Mouse (Mus musculus) colon, adult 2 months (tissue): ENCODE data around the gene C1qbp. TPM values are rescaled to one million over a fixed set of nuclear protein-coding genes. Genes with fewer than 3 reads are reported as not detected.

Experiments
- polyA plus RNA-seq: library from polyadenylated mRNA; depleted of rRNA; stranded (reverse); fragments of >200 nt; gene quantifications from 2 replicates; pipeline ENCODE4 v1.2.3, GENCODE M21; 2012; rRNA removed

The C1qbp gene
- polyA plus RNA-seq = 169 and 185 TPM in 2 replicates

DNA sequence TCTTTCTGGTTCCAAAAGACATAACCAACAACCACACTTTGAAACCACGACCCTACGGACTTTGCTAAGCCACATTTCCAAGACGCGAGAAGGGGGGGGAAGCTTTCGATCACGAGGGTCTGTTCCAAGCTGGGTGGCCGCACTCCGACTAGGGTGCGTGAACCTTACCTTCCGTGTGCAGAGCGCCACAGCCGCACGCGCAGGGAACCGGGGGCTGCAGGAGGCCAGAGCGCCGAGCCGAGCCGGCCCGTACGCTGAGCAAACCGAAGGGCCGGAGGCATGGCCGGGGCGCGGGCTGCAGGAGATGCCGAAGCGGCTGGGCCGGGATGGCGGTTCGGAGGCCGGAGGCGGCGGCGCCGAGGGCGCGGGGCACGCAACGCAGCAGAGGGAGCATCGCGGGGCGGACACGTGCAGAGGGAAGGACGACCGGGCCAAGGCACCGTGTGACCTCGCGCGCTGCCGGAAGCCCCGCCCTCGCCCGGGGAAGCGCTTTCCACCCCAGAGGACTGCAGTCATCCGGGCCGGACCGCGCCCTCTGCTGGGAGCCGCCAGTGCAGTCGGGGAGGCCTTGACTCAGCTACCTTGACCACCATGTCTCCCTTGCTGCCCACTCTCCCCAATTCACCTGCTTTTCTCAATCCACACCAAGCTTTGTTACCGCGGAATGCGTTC, at the start of gene C1qbp:
Gene C1qbp (minus strand): TSS at position 470 of the 672 bp plus-strand sequence.

DNA sequence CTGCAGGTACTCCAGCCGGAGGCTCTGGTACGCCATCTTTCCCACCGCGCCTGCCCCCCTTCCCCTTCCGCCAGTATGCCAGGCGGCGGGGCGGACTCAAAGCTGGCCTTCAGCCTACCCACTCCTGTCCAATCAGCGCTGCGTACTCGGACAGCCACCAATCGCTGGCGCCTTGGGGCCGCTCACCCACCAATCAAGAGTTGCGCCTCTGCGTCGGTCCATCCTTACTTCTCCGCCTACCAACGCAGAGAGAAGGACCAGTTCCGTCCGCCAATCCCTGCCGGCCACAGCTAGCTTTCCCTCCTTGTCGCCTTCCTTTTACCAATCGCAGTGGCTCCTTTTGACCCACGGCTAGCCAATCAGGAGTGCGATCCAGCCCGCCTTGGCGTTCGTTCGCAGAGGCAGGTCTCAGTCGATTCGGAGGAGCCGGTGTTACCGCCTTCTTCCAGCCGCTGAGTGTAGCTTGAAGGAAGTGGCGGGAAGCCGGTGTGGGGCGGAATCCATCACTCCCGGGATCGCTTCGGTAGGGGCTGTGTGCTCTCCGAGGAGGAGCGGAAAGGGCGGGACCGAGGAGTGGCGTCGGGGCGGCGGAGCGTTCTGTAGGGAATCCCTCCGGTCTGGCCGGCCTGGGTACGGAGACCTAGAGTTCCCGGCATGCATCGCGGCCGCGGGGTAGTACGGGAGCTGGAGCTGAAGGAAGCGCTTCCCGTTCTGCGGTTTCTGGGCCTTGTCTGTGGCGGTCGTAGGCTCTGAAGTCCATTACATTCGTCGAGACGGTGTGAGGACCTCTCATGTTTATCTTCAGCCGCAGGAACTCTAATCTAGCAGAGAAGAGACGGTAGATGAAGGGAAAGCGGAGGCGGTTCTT, 36.6 kb upstream of the C1qbp start, which contains the start of the genes Mis12 and Derl2:
Gene Mis12 (plus strand): TSS at position 411 of the 868 bp plus-strand sequence.
Gene Derl2 (minus strand): TSS at position 641 of the 868 bp plus-strand sequence.

DNA sequence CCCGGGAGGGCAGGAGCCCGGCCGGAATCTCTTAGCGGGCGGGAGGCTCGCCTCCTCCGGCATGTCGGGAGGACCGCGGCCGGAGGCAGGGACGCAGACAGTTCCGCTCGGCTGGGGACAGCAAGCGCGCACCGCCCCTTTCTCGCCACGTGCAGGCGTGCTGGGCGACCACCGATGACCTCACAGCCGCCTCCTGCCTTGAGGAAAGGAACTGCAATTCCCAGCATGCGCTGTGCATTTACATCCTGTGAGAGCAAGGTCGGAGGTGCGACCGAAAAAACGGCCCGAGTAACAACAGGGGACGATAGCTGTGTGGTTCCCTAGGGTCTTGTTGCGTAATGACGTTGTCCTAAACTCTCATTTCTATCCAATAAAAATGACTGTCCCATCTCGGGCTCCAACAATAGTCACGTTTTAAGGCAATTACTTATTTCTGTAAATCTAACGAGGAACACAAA, 21.5 kb upstream of the C1qbp start, which contains the start of gene Dhx33:
Gene Dhx33 (minus strand): TSS at position 122 of the 458 bp plus-strand sequence.

DNA sequence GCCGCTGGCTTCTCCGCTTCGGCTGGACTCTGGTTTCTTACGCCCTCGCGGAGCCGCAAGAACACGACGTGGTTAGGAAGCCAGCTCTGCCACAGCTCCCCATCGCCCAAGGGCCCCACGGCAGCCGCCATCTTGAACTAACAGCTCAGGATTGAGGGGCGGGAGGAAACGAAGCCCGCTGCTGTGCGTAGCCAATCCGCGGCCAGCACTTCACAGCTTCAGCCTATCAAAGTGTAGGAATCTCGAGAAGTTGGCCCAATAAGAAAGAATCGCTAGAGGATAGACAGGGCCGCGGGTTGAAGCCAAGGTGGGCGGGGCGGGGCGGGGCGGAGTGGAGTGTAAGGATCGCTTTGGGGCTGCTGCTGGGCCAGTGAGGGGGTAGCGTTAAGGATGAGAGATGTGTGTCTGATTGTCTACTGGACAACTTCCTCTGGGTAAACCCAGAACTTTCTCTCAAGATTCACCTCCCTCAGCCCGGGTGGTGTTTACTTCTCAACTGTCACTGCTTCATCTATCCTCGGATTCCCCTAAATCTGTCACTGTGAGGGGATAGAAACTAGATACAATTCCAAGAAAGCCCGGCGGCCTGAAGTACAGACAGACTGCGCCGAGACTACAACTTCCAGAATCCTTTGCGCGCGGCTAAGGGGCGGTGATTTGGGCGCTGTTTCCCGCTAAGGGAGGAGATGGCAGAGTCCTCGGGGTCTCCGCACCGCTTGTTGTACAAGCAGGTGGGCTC, 12.8 kb downstream of the C1qbp start, which contains the start of the genes Nup88 and Rpain:
Gene Nup88 (minus strand): TSS at position 153 of the 739 bp plus-strand sequence.
Gene Rpain (plus strand): TSS at position 393 of the 739 bp plus-strand sequence.

Other genes starting within 250 kb of the C1qbp start
- gene Zfp3, start 218.8 kb downstream of the C1qbp start, polyA plus RNA-seq = 1.1 and 1.3 TPM in 2 replicates
- gene Scimp, start 170.4 kb downstream of the C1qbp start, polyA plus RNA-seq = 0.63 and 0.94 TPM in 2 replicates
- 1.8 and 2.0 TPM in 2 replicates for gene Rabep1, start 138.2 kb downstream of the C1qbp start, polyA plus RNA-seq
- gene Nup88, start 13.1 kb downstream of the C1qbp start, polyA plus RNA-seq = 16.0 and 18.7 TPM in 2 replicates
- gene Rpain, start 12.8 kb downstream of the C1qbp start, polyA plus RNA-seq = 15.6 and 18.3 TPM in 2 replicates
- 12.8 and 13.4 TPM in 2 replicates for gene Dhx33, start 21.4 kb upstream of the C1qbp start, polyA plus RNA-seq
- gene Mis12, start 36.6 kb upstream of the C1qbp start, polyA plus RNA-seq = 1.8 and 2.1 TPM in 2 replicates
- gene Derl2, start 36.8 kb upstream of the C1qbp start, polyA plus RNA-seq = 5.6 and 7.2 TPM in 2 replicates
- 1.8 and 4.1 TPM in 2 replicates for gene 6330403K07Rik, start 50.5 kb upstream of the C1qbp start, polyA plus RNA-seq
- gene Nlrp1a, start 161.7 kb upstream of the C1qbp start, polyA plus RNA-seq = not detected in 2 replicates
- 1.4 TPM in 1 of 2 replicates, not detected in the other for gene Nlrp1b, start 247.7 kb upstream of the C1qbp start, polyA plus RNA-seq